Mouse (Mus musculus): ENCODE results near the gene Gabrq. TPM values are rescaled to one million over a fixed set of nuclear protein-coding genes. Genes with fewer than 3 reads are reported as not detected.

The Gabrq gene
- 0.08 TPM in 1 of 2 replicates, not detected in the other for polyA plus RNA-seq (2015; fragmentation: Nextera tagmentation; extraction: Ambion mirVana)

- H3K27ac ChIP-seq: no peak within 1 kb of the TSS
- WGBS: 22% methylated on average over 43 of the region's 43 CpGs
- H3K4me1 ChIP-seq: no peaks in the 10 kb centered on the region
- no peaks in the 10 kb centered on the region for H3K36me3 ChIP-seq
- peak within 1 kb of the TSS; percentile 36 for H3K4me3 ChIP-seq
- no peak within 1 kb of the TSS for H3K9ac ChIP-seq
- ATAC-seq (ENCODE audit: insufficient number of reproducible peaks, insufficient read depth, low FRiP score, low TSS enrichment, low read depth): peak; percentile 62; the same call in 1 of the 2 replicates
- peaks cover 52% of the 10 kb centered on the region for H3K27me3 ChIP-seq
- H3K4me2 ChIP-seq: peak within 1 kb of the TSS; percentile 65
- no peaks in the 10 kb centered on the region for H3K9me3 ChIP-seq
Observed at GRCm38 (mm10) chrX:72824776-72825588, at the start of gene Gabrq. Gabrq (plus strand) TSS chrX:72825178.

GRCm38 (mm10) chrX:72788773-72789557 lies 36.0 kb upstream of the Gabrq start:
- Histone ChIP-seq H3K36me3 (no peaks in the 10 kb centered on the region), H3K27ac (no peak overlapping the region), H3K4me1 (no peaks in the 10 kb centered on the region), H3K9me3 (no peaks in the 10 kb centered on the region), H3K27me3 (no peaks in the 10 kb centered on the region), H3K4me2 (no peak overlapping the region), H3K9ac (no peak overlapping the region), H3K4me3 (no peak overlapping the region)
- 12% methylated on average over 1 of the region's 1 CpGs for WGBS
- ATAC-seq (ENCODE audit: insufficient number of reproducible peaks, insufficient read depth, low FRiP score, low TSS enrichment, low read depth): no peak

- no peak overlapping the region for H3K4me3 ChIP-seq
- no peaks in the 10 kb centered on the region for H3K9me3 ChIP-seq
- no peak overlapping the region for H3K27ac ChIP-seq
- no peak overlapping the region for H3K9ac ChIP-seq
- no peaks in the 10 kb centered on the region for H3K36me3 ChIP-seq
- H3K4me2 ChIP-seq: no peak overlapping the region
- H3K4me1 ChIP-seq: no peaks in the 10 kb centered on the region
- no peak for ATAC-seq (ENCODE audit: insufficient number of reproducible peaks, insufficient read depth, low FRiP score, low TSS enrichment, low read depth)
- no peaks in the 10 kb centered on the region for H3K27me3 ChIP-seq
Observed at GRCm38 (mm10) chrX:72789558-72789871, 35.5 kb upstream of the Gabrq start.

- H3K4me2 ChIP-seq: no peak overlapping the region
- no peak overlapping the region for H3K4me3 ChIP-seq
- peaks cover 14% of the 10 kb centered on the region for H3K27me3 ChIP-seq
- no peak for ATAC-seq (ENCODE audit: insufficient number of reproducible peaks, insufficient read depth, low FRiP score, low TSS enrichment, low read depth)
- H3K36me3 ChIP-seq: no peaks in the 10 kb centered on the region
- H3K4me1 ChIP-seq: no peaks in the 10 kb centered on the region
- WGBS: 5% methylated on average over 5 of the region's 5 CpGs
- H3K27ac ChIP-seq: no peak overlapping the region
- no peaks in the 10 kb centered on the region for H3K9me3 ChIP-seq
- no peak overlapping the region for H3K9ac ChIP-seq
Observed at GRCm38 (mm10) chrX:72819594-72819993, 5.4 kb upstream of the Gabrq start.

GRCm38 (mm10) chrX:72823310-72823709 lies 1.7 kb upstream of the Gabrq start:
- Histone ChIP-seq H3K27me3 (peaks cover 48% of the 10 kb centered on the region), H3K4me3 (no peak overlapping the region), H3K27ac (no peak overlapping the region), H3K9ac (no peak overlapping the region), H3K4me1 (no peaks in the 10 kb centered on the region), H3K4me2 (no peak overlapping the region), H3K36me3 (no peaks in the 10 kb centered on the region), H3K9me3 (no peaks in the 10 kb centered on the region)
- WGBS: 54% methylated on average over 2 of the region's 2 CpGs
- no peak for ATAC-seq (ENCODE audit: insufficient number of reproducible peaks, insufficient read depth, low FRiP score, low TSS enrichment, low read depth)

- Histone ChIP-seq H3K9me3 (no peaks in the 10 kb centered on the region), H3K27ac (no peak overlapping the region), H3K27me3 (peaks cover 52% of the 10 kb centered on the region), H3K4me1 (no peaks in the 10 kb centered on the region), H3K4me2 (peak overlapping the region; percentile 65), H3K9ac (no peak overlapping the region), H3K36me3 (no peaks in the 10 kb centered on the region), H3K4me3 (peak overlapping the region; percentile 36)
- ATAC-seq (ENCODE audit: insufficient number of reproducible peaks, insufficient read depth, low FRiP score, low TSS enrichment, low read depth): no peak
- WGBS: 50% methylated on average over 7 of the region's 7 CpGs
Observed at GRCm38 (mm10) chrX:72825589-72825905, 569 bp downstream of the Gabrq start.

Other genes with a start within 250 kb of the Gabrq start
- 2.4 and 2.9 TPM in 2 replicates for gene Gabra3, start 168.3 kb upstream of the Gabrq start, polyA plus RNA-seq (2015; fragmentation: Nextera tagmentation; extraction: Ambion mirVana)
- 77.3 and 81.1 TPM in 2 replicates for gene Cetn2, start 93.2 kb downstream of the Gabrq start, polyA plus RNA-seq (2015; fragmentation: Nextera tagmentation; extraction: Ambion mirVana)
- 22.4 and 22.7 TPM in 2 replicates for gene Nsdhl, start 93.4 kb downstream of the Gabrq start, polyA plus RNA-seq (2015; fragmentation: Nextera tagmentation; extraction: Ambion mirVana)
- 15.0 and 15.9 TPM in 2 replicates for gene Zfp185, start 162.2 kb downstream of the Gabrq start, polyA plus RNA-seq (2015; fragmentation: Nextera tagmentation; extraction: Ambion mirVana)
- 0.17 TPM in 1 of 2 replicates, not detected in the other for gene Pnma5, start 211.9 kb downstream of the Gabrq start, polyA plus RNA-seq (2015; fragmentation: Nextera tagmentation; extraction: Ambion mirVana)
- 0.07 and 0.19 TPM in 2 replicates for gene Pnma3, start 239.6 kb downstream of the Gabrq start, polyA plus RNA-seq (2015; fragmentation: Nextera tagmentation; extraction: Ambion mirVana)